Mouse (Mus musculus) hindbrain, postnatal 0 days (tissue): Measurements from ENCODE around the gene Mog. TPM values are rescaled to one million over a fixed set of nuclear protein-coding genes. Genes with fewer than 3 reads are reported as not detected.

Experiments used
- ATAC-seq: fragments of 200-750 bp; cut with Nextera tagmentation; 2 replicates; pipeline ENCODE4 v1.8.0; 2017; ENCODE audit warnings: mild to moderate bottlenecking, moderate TSS enrichment, moderate library complexity
- DNase-seq: peaks from one replicate; pipeline ENCODE4 v3.0.0-alpha.2; 2015; ENCODE audit warnings: low spot score
- H3K27ac ChIP-seq: fragments of 300-500 bp; sonication (generic); 2 replicates; pipeline ENCODE4 v1.5.1; 2014; ENCODE audit warnings: mild to moderate bottlenecking
- H3K27me3 ChIP-seq: fragments of 300-500 bp; sonication (generic); 2 replicates; pipeline ENCODE4 v1.6.1; 2014; ENCODE audit warnings: low read length, mixed read lengths; ENCODE audit not compliant: insufficient read depth
- H3K36me3 ChIP-seq: fragments of 300-500 bp; sonication (generic); 2 replicates; pipeline ENCODE4 v1.6.1; 2014; ENCODE audit warnings: low read length, mixed read lengths; ENCODE audit not compliant: insufficient read depth
- H3K4me1 ChIP-seq: fragments of 300-500 bp; sonication (generic); 2 replicates; pipeline ENCODE4 v1.6.1; 2014; ENCODE audit warnings: antibody characterized with exemption, low read length, mixed read lengths; ENCODE audit not compliant: insufficient read depth
- H3K4me2 ChIP-seq: fragments of 300-500 bp; sonication (generic); 2 replicates; pipeline ENCODE4 v1.6.1; 2014; ENCODE audit warnings: low read depth, mild to moderate bottlenecking, low read length, moderate library complexity, mixed read lengths
- H3K4me3 ChIP-seq: fragments of 300-500 bp; sonication (generic); 2 replicates; pipeline ENCODE4 v1.5.1; 2014; ENCODE audit warnings: low read length
- H3K9ac ChIP-seq: fragments of 300-500 bp; sonication (generic); replicated peaks from 2 replicates; pipeline ENCODE4 v1.6.1; 2014; ENCODE audit warnings: mild to moderate bottlenecking, low read length, moderate library complexity, mixed read lengths
- H3K9me3 ChIP-seq: fragments of 300-500 bp; sonication (generic); 2 replicates; pipeline ENCODE4 v1.6.1; 2016; ENCODE audit warnings: low read length, mixed read lengths
- CTCF ChIP-seq: IDR thresholded peaks from 2 replicates; pipeline ENCODE4 v1.5.1; 2016; ENCODE audit warnings: antibody characterized with exemption, control low read depth, low read depth
- WGBS: fragments of 180-500 bp; shearing (Covaris S2); extraction: QIAGEN DNeasy Blood & Tissue Kit; methylation state at CpG from one replicate; pipeline ENCODE4 v1.1.7; 2014; 5-methylcytosine and 5-hydroxymethylcytosine counted together
- polyA plus RNA-seq: library from polyadenylated mRNA; unstranded; fragments of >200 nt; fragmentation: Nextera tagmentation; extraction: Ambion mirVana; gene quantifications from 2 replicates; pipeline ENCODE4 v1.2.1, GENCODE M21; 2015
- total RNA-seq: library from RNA; depleted of rRNA; stranded (reverse); fragments of >200 nt; gene quantifications from 2 replicates; pipeline ENCODE4 v1.2.3, GENCODE M21; 2014

The Mog gene
- total and polyA plus RNA-seq, 2 experiments from 2014 or later = 0.52 to 1.5 TPM

DNA sequence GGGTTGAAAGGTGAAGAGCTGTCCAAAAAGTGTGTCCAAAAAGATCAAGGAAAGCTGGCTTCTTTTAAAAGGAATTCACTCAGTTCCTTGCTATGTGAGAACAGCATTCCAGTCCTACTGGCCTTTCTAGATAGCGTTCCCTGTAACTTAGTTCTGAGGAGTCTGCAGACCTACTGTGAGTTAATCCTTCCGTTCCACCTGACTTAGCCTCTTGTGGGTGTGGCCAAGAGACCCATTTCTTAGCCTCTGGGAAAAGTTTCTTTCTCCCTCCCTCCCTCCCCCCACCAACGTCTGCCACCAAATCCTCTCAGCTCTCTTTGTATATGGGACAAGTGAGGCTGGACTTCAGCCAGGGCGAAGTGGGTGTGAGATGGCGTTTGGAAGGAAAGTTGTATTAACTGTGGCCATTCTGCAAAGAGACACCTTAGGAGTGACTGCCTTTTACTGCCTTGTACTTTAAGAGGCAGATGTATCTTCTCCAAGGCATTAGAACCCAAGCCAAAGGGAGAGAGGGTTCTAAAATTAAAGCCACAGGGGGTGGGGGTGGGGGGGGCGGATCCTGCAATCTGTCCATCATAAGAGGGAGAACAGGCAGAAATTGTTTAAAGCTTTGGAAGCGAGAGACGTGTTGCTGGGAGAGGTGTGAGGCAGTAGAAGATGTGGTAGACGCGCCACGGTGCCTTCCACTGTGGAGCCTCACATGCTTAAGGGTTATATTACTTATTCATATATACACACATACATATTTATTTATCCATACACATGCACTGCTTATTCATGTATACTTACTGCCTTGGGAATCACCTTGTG lies 40.7 kb upstream of the Mog start:
- Histone ChIP-seq H3K9ac (no peak overlapping the region), H3K4me3 (no peak overlapping the region), H3K36me3 (peaks cover 75% of the 10 kb centered on the region), H3K27ac (no peak overlapping the region), H3K4me2 (no peak overlapping the region), H3K27me3 (no peaks in the 10 kb centered on the region), H3K4me1 (no peaks in the 10 kb centered on the region), H3K9me3 (no peaks in the 10 kb centered on the region)
- DNase-seq (no peak), ATAC-seq (no peak)
- no peak for TF ChIP-seq CTCF
- 63% methylated on average over 11 of the region's 11 CpGs for WGBS

DNA sequence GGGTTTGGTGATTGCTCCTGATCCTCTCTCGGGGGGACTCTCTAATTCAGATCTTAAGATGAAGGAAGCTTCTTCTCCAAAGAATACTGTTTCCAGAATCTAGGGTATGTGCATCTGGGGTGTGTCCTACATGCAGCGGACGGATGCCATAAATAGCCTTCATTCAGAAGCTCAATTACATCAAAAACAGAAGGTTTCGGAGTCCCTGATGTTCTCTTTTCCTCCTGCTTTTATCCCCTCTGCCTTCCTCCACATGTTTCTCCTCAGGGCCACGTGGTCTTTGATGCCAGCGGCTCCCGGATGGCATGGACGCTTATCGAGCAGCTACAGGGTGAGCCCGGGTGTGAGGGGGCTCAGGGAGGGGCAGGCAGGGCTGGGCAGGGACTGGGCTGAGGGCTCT lies 39.9 kb upstream of the Mog start:
- Histone ChIP-seq H3K4me3 (no peak overlapping the region), H3K4me1 (no peaks in the 10 kb centered on the region), H3K36me3 (peaks cover 75% of the 10 kb centered on the region), H3K27me3 (no peaks in the 10 kb centered on the region), H3K4me2 (no peak overlapping the region), H3K9me3 (no peaks in the 10 kb centered on the region), H3K27ac (no peak overlapping the region), H3K9ac (no peak overlapping the region)
- WGBS = 70% methylated on average over 10 of the region's 10 CpGs
- DNase-seq (no peak), ATAC-seq (no peak)
- no peak for TF ChIP-seq CTCF

DNA sequence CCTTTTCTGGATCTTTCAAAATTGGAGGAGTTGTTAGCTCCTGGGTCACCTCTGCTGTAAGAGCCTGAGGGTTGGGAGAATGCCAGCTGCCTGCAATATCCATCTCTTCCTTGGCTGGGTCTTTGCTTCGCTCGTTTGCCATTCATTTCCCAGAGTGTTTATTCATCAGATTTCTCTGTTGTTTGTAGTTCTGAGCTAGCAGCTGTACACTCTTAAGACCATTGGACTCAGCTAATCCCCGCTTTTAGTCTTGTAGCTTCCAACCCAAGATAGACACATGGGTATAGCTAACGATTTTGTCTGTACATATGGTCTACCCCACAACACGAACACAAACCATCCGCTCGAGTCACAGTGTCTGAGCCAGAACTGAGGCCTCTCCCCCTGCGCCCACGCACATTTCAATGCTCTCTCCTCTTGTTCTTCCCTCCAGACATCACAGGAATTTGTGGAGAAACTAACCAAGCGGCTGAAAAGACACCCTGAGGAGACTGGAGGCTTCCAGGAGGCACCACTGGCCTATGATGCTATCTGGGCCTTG lies 39.0 kb upstream of the Mog start:
- Histone ChIP-seq H3K27me3 (no peaks in the 10 kb centered on the region), H3K36me3 (peaks cover 70% of the 10 kb centered on the region), H3K9me3 (no peaks in the 10 kb centered on the region), H3K4me3 (no peak overlapping the region), H3K9ac (no peak overlapping the region), H3K4me1 (no peaks in the 10 kb centered on the region), H3K27ac (peak overlapping the region; percentile 2; the same call in 1 of the 2 replicates), H3K4me2 (no peak overlapping the region)
- DNase-seq (no peak), ATAC-seq (no peak)
- no peak for TF ChIP-seq CTCF
- WGBS = 78% methylated on average over 10 of the region's 10 CpGs

DNA sequence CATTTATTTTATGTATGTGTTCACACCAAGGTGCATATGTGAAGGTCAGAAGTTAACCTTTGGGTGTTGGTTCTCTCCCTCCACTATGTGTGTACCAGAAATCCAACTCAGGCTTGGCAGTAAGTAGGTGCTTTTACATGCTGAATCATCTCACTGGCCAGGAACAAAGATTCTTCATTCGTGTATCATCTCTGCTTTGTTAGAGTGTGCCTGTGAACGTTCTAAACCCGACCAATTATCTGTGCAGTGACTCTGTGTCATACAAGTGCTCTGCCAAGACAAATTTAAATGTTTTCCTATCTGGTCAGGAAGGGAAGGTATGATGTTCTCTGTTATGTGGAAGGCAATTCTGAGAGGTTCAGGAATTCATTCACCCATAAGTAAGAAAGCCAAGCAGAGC lies 38.2 kb upstream of the Mog start:
- Histone ChIP-seq H3K27ac (peak overlapping the region; percentile 2), H3K4me1 (no peaks in the 10 kb centered on the region), H3K4me3 (no peak overlapping the region), H3K9ac (no peak overlapping the region), H3K27me3 (no peaks in the 10 kb centered on the region), H3K9me3 (no peaks in the 10 kb centered on the region), H3K36me3 (peaks cover 66% of the 10 kb centered on the region), H3K4me2 (no peak overlapping the region)
- ATAC-seq (no peak), DNase-seq (no peak)
- no peak for TF ChIP-seq CTCF
- WGBS = 57% methylated on average over 3 of the region's 3 CpGs

DNA sequence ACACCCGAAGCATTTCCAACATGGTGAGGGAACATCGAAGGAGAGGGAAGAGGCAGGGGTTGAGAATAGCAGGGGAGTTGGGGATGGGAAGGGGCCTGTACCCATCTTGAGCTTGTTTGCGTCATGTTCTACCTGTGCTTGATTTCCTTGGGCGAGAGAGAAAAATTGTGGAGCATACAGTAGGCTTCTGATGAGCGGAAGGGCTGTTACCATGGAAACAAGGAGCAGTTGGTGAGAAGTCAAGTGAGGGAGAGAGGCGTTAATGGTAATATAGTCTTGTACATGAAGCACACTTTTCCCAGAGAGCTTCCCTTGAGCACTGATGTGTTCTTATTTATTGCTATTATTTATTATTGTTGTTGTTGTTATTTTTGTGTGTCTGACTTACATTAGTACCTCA lies 33.8 kb upstream of the Mog start:
- Histone ChIP-seq H3K36me3 (peaks cover 62% of the 10 kb centered on the region; the same call in 1 of the 2 replicates), H3K9me3 (no peaks in the 10 kb centered on the region), H3K27me3 (no peaks in the 10 kb centered on the region), H3K27ac (no peak overlapping the region), H3K9ac (no peak overlapping the region), H3K4me3 (no peak overlapping the region), H3K4me1 (no peaks in the 10 kb centered on the region), H3K4me2 (no peak overlapping the region)
- ATAC-seq (no peak), DNase-seq (no peak)
- WGBS = 54% methylated on average over 6 of the region's 6 CpGs
- TF ChIP-seq CTCF = no peak

DNA sequence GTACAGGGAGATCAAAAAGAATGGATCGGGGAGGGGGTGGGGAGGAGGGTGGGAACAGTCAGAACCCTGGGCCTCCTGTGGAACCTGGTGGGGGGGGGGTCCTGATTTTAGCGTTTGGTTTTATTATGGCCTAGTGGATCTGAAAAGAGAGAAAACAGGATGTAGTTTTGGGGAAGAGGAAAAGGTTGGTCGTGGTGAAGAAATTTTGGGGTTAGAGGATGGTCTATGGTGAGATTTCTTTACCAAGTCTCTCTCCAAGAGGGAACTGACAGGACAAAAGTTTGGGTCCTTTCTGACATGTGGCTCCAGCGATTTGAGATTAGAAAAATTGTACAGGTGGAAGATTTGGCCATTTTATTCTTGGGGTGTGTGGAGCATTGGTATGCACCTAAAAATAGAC lies 28.5 kb upstream of the Mog start:
- Histone ChIP-seq H3K4me3 (peak overlapping the region; percentile 83), H3K27ac (no peak overlapping the region), H3K9me3 (no peaks in the 10 kb centered on the region), H3K4me1 (peaks cover 14% of the 10 kb centered on the region), H3K36me3 (peaks cover 29% of the 10 kb centered on the region; the same call in 1 of the 2 replicates), H3K4me2 (peak overlapping the region; percentile 76), H3K9ac (peak overlapping the region; percentile 93; the same call in 1 of the 2 replicates), H3K27me3 (no peaks in the 10 kb centered on the region)
- WGBS = 43% methylated on average over 4 of the region's 4 CpGs
- DNase-seq = no peak
- no peak for ATAC-seq
- no peak for TF ChIP-seq CTCF

DNA sequence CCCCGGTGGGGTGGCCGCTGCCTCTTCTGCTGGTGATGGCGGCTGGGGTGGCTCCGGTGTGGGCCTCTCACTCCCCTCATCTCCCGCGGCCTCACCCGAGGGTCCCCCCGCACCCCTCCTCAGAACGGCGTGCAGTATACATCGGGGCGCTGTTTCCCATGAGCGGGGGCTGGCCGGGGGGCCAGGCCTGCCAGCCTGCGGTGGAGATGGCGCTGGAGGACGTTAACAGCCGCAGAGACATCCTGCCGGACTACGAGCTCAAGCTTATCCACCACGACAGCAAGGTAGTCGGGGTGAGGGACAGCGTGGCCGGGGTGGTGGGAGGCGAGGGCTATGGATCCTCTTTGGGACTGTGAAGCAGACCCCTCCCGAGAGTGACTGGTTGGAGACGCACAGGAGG lies 27.7 kb upstream of the Mog start:
- peak; percentile 30 for ATAC-seq
- Histone ChIP-seq H3K27me3 (no peaks in the 10 kb centered on the region), H3K36me3 (peaks cover 21% of the 10 kb centered on the region; the same call in 1 of the 2 replicates), H3K9me3 (no peaks in the 10 kb centered on the region), H3K4me2 (peak overlapping the region; percentile 76), H3K9ac (peak overlapping the region; percentile 93), H3K27ac (peak overlapping the region; percentile 87), H3K4me3 (peak overlapping the region; percentile 83), H3K4me1 (peaks cover 14% of the 10 kb centered on the region)
- DNase-seq = peak; percentile 47
- 0 out of 2 replicates have a peak, but pooled peaks have one; percentile 8 for TF ChIP-seq CTCF
- WGBS = 2% methylated on average over 27 of the region's 27 CpGs
